Mouse (Mus musculus) embryonic facial prominence, embryonic 15.5 days (tissue): Measurements from ENCODE around the gene Ank3. TPM values are rescaled to one million over a fixed set of nuclear protein-coding genes. Genes with fewer than 3 reads are reported as not detected.
A peak's percentile ranks its signal among the peaks of the same experiment; 100 is the strongest.

Source experiments
- ATAC-seq: fragments of 200-750 bp; cut with Nextera tagmentation; 2 replicates; pipeline ENCODE4 v1.8.0; 2017; ENCODE audit warnings: low read depth, moderate TSS enrichment; ENCODE audit not compliant: insufficient number of reproducible peaks, low FRiP score, low TSS enrichment
- H3K27ac ChIP-seq: fragments of 300-500 bp; sonication (generic); replicated peaks from 2 replicates; pipeline ENCODE4 v1.5.1; 2015; ENCODE audit warnings: mild to moderate bottlenecking, inconsistent platforms
- H3K27me3 ChIP-seq: fragments of 300-500 bp; sonication (generic); 2 replicates; pipeline ENCODE4 v1.6.1; 2015; ENCODE audit warnings: inconsistent platforms
- H3K36me3 ChIP-seq: fragments of 300-500 bp; sonication (generic); 2 replicates; pipeline ENCODE4 v1.6.1; 2015; ENCODE audit warnings: mild to moderate bottlenecking, inconsistent platforms
- H3K4me1 ChIP-seq: fragments of 300-500 bp; sonication (generic); 2 replicates; pipeline ENCODE4 v1.6.1; 2015; ENCODE audit warnings: inconsistent platforms
- H3K4me2 ChIP-seq: fragments of 300-500 bp; sonication (generic); replicated peaks from 2 replicates; pipeline ENCODE4 v1.6.1; 2015; ENCODE audit warnings: mild to moderate bottlenecking, inconsistent platforms
- H3K4me3 ChIP-seq: fragments of 300-500 bp; sonication (generic); replicated peaks from 2 replicates; pipeline ENCODE4 v1.5.1; 2015; ENCODE audit warnings: mild to moderate bottlenecking, inconsistent platforms
- H3K9ac ChIP-seq: fragments of 300-500 bp; sonication (generic); 2 replicates; pipeline ENCODE4 v1.6.1; 2015; ENCODE audit warnings: inconsistent platforms
- H3K9me3 ChIP-seq: fragments of 300-500 bp; sonication (generic); replicated peaks from 2 replicates; pipeline ENCODE4 v1.6.1; 2016; ENCODE audit warnings: inconsistent platforms
- WGBS: fragments of 180-500 bp; shearing (Covaris S2); methylation state at CpG from one replicate; pipeline ENCODE4 v1.1.7; 2015; 5-methylcytosine and 5-hydroxymethylcytosine counted together
- polyA plus RNA-seq: library from polyadenylated mRNA; unstranded; fragments of >200 nt; fragmentation: Nextera tagmentation; extraction: Ambion mirVana; gene quantifications from 2 replicates; pipeline ENCODE4 v1.2.1, GENCODE M21; 2015

Ank3 gene
- polyA plus RNA-seq, 1 experiment from 2014 or later, result 24.3 TPM

DNA sequence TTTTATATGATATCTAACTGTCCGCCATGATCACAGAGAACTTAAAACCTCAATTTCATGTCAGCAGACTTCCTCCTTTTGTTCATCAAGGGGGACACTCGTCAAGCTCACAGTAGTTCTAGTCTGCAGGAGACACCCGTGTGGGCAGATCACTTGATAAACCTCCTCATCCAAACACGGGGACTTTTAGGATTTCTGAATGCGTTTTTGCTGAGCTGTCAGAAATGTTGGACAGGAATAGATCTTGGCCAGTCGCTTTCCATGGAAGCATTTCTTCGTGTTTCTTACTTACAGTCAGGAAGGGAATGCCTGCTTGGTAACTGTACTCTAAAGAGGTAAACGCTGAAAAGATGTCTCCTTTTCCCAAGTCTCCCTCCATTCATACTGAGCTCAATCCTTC lies 598.5 kb downstream of the Ank3 start:
- WGBS, result 65% methylated on average over 8 of the region's 8 CpGs
- no peak overlapping the region for H3K4me2 ChIP-seq
- peaks cover 9% of the 10 kb centered on the region for H3K9me3 ChIP-seq
- no peak overlapping the region for H3K9ac ChIP-seq
- H3K4me3 ChIP-seq, result no peak overlapping the region
- H3K36me3 ChIP-seq, result peaks cover 26% of the 10 kb centered on the region; the same call in 1 of the 2 replicates
- no peak for ATAC-seq
- no peak overlapping the region for H3K27ac ChIP-seq
- no peaks in the 10 kb centered on the region for H3K4me1 ChIP-seq
- no peaks in the 10 kb centered on the region for H3K27me3 ChIP-seq

DNA sequence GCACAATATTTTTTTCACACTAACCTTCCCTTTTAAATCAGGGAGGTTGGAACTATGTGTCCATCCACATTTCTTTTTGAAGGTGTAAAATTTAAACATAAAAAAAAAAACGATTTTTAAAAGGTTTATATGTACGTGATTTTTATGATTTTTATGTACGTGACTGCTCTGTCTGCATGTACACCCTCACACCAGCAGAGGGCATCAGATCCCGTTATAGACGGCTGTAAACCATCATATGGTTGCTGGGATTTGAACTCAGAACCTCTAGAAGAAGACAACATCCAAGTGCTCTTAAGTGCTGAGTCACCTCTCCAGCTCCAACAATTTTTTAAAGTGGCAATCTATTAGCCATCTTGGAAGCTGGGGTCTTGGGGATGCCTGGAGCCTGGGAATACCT lies 605.5 kb downstream of the Ank3 start:
- Histone ChIP-seq H3K36me3 (peaks cover 13% of the 10 kb centered on the region), H3K27ac (no peak overlapping the region), H3K4me3 (no peak overlapping the region), H3K9me3 (no peaks in the 10 kb centered on the region), H3K4me2 (no peak overlapping the region), H3K9ac (no peak overlapping the region), H3K4me1 (no peaks in the 10 kb centered on the region), H3K27me3 (no peaks in the 10 kb centered on the region)
- no peak for ATAC-seq
- WGBS, result 94% methylated on average over 5 of the region's 5 CpGs

DNA sequence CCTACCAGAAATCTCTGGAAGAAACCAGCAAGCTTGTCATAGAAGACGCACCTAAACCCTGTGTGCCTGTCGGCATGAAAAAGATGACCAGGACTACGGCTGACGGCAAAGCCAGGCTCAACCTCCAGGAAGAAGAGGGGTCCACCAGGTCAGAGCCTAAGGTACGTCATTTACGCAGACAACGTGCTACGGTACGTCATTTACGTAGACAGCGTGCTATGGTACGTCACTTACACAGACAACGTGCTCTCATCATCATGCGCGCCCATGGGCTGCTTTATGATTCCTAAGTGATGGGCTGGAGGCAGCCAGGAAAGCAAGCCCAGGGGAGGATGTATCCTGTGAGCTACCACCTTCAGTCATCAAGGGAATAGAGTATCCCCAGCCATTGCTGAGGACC lies 606.3 kb downstream of the Ank3 start:
- 98% methylated on average over 15 of the region's 15 CpGs for WGBS
- H3K4me2 ChIP-seq, result no peak overlapping the region
- no peak overlapping the region for H3K9ac ChIP-seq
- ATAC-seq, result no peak
- no peak overlapping the region for H3K4me3 ChIP-seq
- H3K36me3 ChIP-seq, result peaks cover 13% of the 10 kb centered on the region
- H3K9me3 ChIP-seq, result no peaks in the 10 kb centered on the region
- H3K4me1 ChIP-seq, result no peaks in the 10 kb centered on the region
- H3K27ac ChIP-seq, result no peak overlapping the region
- H3K27me3 ChIP-seq, result no peaks in the 10 kb centered on the region

GRCm38 (mm10) chr10:70006380-70006779 lies 607.8 kb downstream of the Ank3 start:
- H3K36me3 ChIP-seq, result peaks cover 13% of the 10 kb centered on the region
- ATAC-seq, result 0 out of 2 replicates have a peak, but pooled peaks have one; percentile 34
- 40% methylated on average over 9 of the region's 9 CpGs for WGBS
- no peaks in the 10 kb centered on the region for H3K27me3 ChIP-seq
- no peak overlapping the region for H3K4me2 ChIP-seq
- H3K9ac ChIP-seq, result no peak overlapping the region
- no peaks in the 10 kb centered on the region for H3K9me3 ChIP-seq
- no peak overlapping the region for H3K27ac ChIP-seq
- no peak overlapping the region for H3K4me3 ChIP-seq
- H3K4me1 ChIP-seq, result 0 out of 2 replicates have a peak, but pooled peaks cover 4% of the 10 kb centered on the region

GRCm38 (mm10) chr10:70011738-70012137 lies 613.2 kb downstream of the Ank3 start:
- no peak overlapping the region for H3K4me3 ChIP-seq
- ATAC-seq, result 0 out of 2 replicates have a peak, but pooled peaks have one; percentile 43
- H3K9ac ChIP-seq, result no peak overlapping the region
- H3K4me2 ChIP-seq, result no peak overlapping the region
- H3K36me3 ChIP-seq, result peaks cover 10% of the 10 kb centered on the region
- WGBS, result 42% methylated on average over 5 of the region's 5 CpGs
- H3K27me3 ChIP-seq, result no peaks in the 10 kb centered on the region
- H3K27ac ChIP-seq, result no peak overlapping the region
- H3K4me1 ChIP-seq, result peaks cover 8% of the 10 kb centered on the region; the same call in 1 of the 2 replicates
- H3K9me3 ChIP-seq, result no peaks in the 10 kb centered on the region

GRCm38 (mm10) chr10:70013931-70014330 lies 615.4 kb downstream of the Ank3 start:
- Histone ChIP-seq H3K27ac (no peak overlapping the region), H3K27me3 (no peaks in the 10 kb centered on the region), H3K9ac (no peak overlapping the region), H3K4me3 (no peak overlapping the region), H3K4me2 (no peak overlapping the region), H3K4me1 (peaks cover 8% of the 10 kb centered on the region; the same call in 1 of the 2 replicates), H3K9me3 (no peaks in the 10 kb centered on the region), H3K36me3 (peaks cover 12% of the 10 kb centered on the region)
- ATAC-seq, result no peak
- WGBS, result 91% methylated on average over 13 of the region's 13 CpGs

GRCm38 (mm10) chr10:70015201-70015600 lies 616.6 kb downstream of the Ank3 start:
- 79% methylated on average over 9 of the region's 9 CpGs for WGBS
- Histone ChIP-seq H3K9me3 (no peaks in the 10 kb centered on the region), H3K4me3 (no peak overlapping the region), H3K4me1 (peaks cover 8% of the 10 kb centered on the region; the same call in 1 of the 2 replicates), H3K36me3 (peaks cover 12% of the 10 kb centered on the region), H3K27me3 (no peaks in the 10 kb centered on the region), H3K9ac (no peak overlapping the region), H3K27ac (no peak overlapping the region), H3K4me2 (no peak overlapping the region)
- no peak for ATAC-seq

DNA sequence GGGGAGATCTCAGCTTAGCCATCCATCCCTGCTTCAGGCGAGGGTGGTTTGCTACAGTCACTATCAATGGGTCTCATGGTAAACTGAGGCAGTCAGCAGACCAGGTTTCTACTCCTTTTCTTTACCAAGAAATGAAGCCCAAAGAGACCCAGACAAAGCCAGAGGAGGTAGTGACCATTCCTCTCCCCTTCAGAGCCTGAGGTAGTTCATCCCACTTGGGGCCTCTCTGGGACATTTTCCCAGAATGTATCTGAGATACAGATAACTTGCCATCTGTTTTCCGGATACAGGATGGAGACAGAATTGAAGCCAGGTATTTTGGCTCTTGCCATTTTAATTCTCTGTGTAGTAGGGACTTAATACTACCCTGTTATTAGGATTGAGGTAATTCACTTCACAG lies 620.1 kb downstream of the Ank3 start:
- Histone ChIP-seq H3K4me2 (no peak overlapping the region), H3K4me1 (no peaks in the 10 kb centered on the region), H3K36me3 (peaks cover 10% of the 10 kb centered on the region), H3K27me3 (no peaks in the 10 kb centered on the region), H3K27ac (no peak overlapping the region), H3K9me3 (no peaks in the 10 kb centered on the region), H3K4me3 (no peak overlapping the region), H3K9ac (no peak overlapping the region)
- ATAC-seq, result no peak
- WGBS, result 90% methylated on average over 2 of the region's 2 CpGs

DNA sequence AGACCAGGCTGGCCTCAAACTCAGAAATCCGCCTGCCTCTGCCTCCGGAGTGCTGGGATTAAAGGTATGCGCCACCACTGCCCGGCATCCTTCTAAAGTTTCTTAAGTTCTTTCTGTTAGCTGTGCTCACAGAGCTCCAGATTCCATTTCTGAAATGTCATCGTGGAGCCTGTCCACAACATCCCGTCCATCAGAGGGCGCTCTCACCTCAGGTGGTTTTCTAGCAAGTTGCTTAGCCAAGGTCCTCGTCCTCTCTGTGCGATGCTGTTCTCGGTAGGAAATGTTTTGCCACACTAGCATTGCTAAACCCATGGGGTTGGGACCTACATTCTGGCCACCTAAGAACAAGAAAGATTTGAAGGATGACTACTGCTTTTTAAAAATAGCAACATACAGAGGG lies 623.1 kb downstream of the Ank3 start:
- no peak overlapping the region for H3K9ac ChIP-seq
- H3K4me1 ChIP-seq, result no peaks in the 10 kb centered on the region
- no peak overlapping the region for H3K4me3 ChIP-seq
- no peak overlapping the region for H3K4me2 ChIP-seq
- H3K9me3 ChIP-seq, result no peaks in the 10 kb centered on the region
- no peak for ATAC-seq
- H3K36me3 ChIP-seq, result peaks cover 3% of the 10 kb centered on the region; the same call in 1 of the 2 replicates
- 80% methylated on average over 10 of the region's 10 CpGs for whole genome bisulfite sequencing
- no peaks in the 10 kb centered on the region for H3K27me3 ChIP-seq
- H3K27ac ChIP-seq, result no peak overlapping the region

DNA sequence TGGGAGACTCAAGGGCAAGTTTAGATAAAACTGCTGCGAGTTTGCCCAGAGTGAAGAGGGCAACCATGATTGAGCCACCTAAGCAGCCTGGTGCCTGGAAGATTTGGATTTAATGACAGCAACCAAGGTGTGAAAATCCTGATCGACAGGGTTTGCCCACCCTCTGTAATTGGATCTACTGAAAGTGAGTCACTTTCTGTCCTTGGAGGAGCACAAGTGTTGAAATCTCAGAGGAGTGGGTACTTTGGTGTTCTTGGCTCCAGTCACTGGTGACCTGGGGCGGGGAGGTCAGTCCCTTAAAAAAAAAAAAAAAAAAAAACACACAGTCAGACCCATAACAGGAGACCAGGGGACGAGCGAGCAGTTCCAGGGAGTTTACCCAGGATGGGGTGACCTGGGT lies 624.0 kb downstream of the Ank3 start:
- 56% methylated on average over 5 of the region's 5 CpGs for WGBS
- no peaks in the 10 kb centered on the region for H3K9me3 ChIP-seq
- H3K9ac ChIP-seq, result no peak overlapping the region
- H3K27ac ChIP-seq, result no peak overlapping the region
- no peak for ATAC-seq
- no peaks in the 10 kb centered on the region for H3K27me3 ChIP-seq
- H3K4me3 ChIP-seq, result no peak overlapping the region
- H3K4me2 ChIP-seq, result no peak overlapping the region
- H3K4me1 ChIP-seq, result no peaks in the 10 kb centered on the region
- H3K36me3 ChIP-seq, result no peaks in the 10 kb centered on the region

DNA sequence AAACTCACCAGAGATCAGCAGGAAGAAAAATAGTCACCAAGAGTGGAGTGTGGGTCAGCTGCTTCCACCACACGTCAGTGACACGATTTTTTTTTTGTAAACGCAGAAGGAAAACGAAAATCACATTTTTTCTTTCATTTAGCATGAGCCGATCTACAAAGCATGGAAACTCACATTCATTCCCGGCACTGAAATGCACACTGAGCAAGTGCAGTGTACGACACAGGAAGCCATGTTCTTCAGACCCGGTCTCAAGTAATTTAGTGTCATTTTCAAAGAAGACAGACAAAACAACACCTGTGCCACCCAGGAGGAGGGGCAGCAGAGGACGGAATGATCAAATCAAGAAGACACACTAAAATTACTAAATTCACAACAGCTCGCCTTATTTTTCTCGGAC lies 625.3 kb downstream of the Ank3 start:
- Histone ChIP-seq H3K27me3 (no peaks in the 10 kb centered on the region), H3K9me3 (no peaks in the 10 kb centered on the region), H3K36me3 (no peaks in the 10 kb centered on the region), H3K27ac (no peak overlapping the region), H3K4me2 (no peak overlapping the region), H3K9ac (no peak overlapping the region), H3K4me3 (no peak overlapping the region), H3K4me1 (no peaks in the 10 kb centered on the region)
- no peak for ATAC-seq
- WGBS, result 82% methylated on average over 11 of the region's 11 CpGs

DNA sequence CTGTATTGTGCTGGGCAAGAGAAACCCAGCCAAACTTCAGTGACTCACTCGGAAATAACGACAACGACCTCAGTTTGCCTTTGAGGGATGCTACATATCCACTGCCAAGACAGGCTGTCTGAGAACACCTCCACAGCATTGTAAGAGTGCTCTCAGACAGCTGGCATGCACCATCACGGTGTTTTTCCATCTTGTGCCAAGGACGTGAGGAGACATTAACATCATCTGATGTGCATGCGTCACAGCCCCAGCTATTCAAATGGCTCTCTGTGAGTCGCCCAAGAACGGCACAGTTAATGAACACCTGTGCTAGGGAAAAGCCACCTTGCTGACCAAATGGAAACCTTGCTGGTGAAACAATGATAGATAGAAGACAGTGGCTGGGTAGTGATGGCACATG lies 633.4 kb downstream of the Ank3 start:
- Histone ChIP-seq H3K4me2 (no peak overlapping the region), H3K9me3 (no peaks in the 10 kb centered on the region), H3K4me3 (no peak overlapping the region), H3K27me3 (no peaks in the 10 kb centered on the region), H3K9ac (no peak overlapping the region), H3K27ac (no peak overlapping the region), H3K4me1 (0 out of 2 replicates have a peak, but pooled peaks cover 3% of the 10 kb centered on the region), H3K36me3 (no peaks in the 10 kb centered on the region)
- no peak for ATAC-seq
- WGBS, result 78% methylated on average over 8 of the region's 8 CpGs
